Mouse (Mus musculus) midbrain, postnatal 0 days (tissue): ENCODE results near the gene Ccr1. TPM values are rescaled to one million over a fixed set of nuclear protein-coding genes. Genes with fewer than 3 reads are reported as not detected.
"Not testable (repeated sequence)": the region's sequence is repeated elsewhere in the genome, so short reads cannot be mapped to it uniquely, and the experiment has no call there.

Experiments
- ATAC-seq: fragments of 200-750 bp; cut with Nextera tagmentation; 2 replicates; pipeline ENCODE4 v1.8.0; 2017; ENCODE audit warnings: moderate number of reproducible peaks, mild to moderate bottlenecking, moderate TSS enrichment, moderate library complexity; ENCODE audit not compliant: low FRiP score
- DNase-seq: peaks from one replicate; pipeline ENCODE4 v3.0.0-alpha.2; 2015; ENCODE audit warnings: low spot score
- H3K27ac ChIP-seq: fragments of 300-500 bp; sonication (generic); 2 replicates; pipeline ENCODE4 v1.5.1; 2014; ENCODE audit warnings: low read depth, mild to moderate bottlenecking, low read length, mixed read lengths
- H3K27me3 ChIP-seq: fragments of 300-500 bp; sonication (generic); 2 replicates; pipeline ENCODE4 v1.6.1; 2014; ENCODE audit warnings: low read length, control low read depth, mixed read lengths; ENCODE audit not compliant: insufficient read depth
- H3K36me3 ChIP-seq: fragments of 300-500 bp; sonication (generic); 2 replicates; pipeline ENCODE4 v1.6.1; 2014; ENCODE audit warnings: low read length, control low read depth, mixed read lengths; ENCODE audit not compliant: insufficient read depth
- H3K4me1 ChIP-seq: fragments of 300-500 bp; sonication (generic); 2 replicates; pipeline ENCODE4 v1.6.1; 2014; ENCODE audit warnings: mild to moderate bottlenecking, control low read depth, antibody characterized with exemption, low read length, mixed read lengths; ENCODE audit not compliant: insufficient read depth
- H3K4me2 ChIP-seq: fragments of 300-500 bp; sonication (generic); 2 replicates; pipeline ENCODE4 v1.6.1; 2014; ENCODE audit warnings: low read depth, mild to moderate bottlenecking, low read length, mixed read lengths; ENCODE audit not compliant: poor library complexity, severe bottlenecking
- H3K4me3 ChIP-seq: fragments of 300-500 bp; sonication (generic); 2 replicates; pipeline ENCODE4 v1.5.1; 2014; ENCODE audit warnings: low read depth, mild to moderate bottlenecking, low read length, moderate library complexity
- H3K9ac ChIP-seq: fragments of 300-500 bp; sonication (generic); replicated peaks from 2 replicates; pipeline ENCODE4 v1.6.1; 2014; ENCODE audit warnings: mild to moderate bottlenecking, low read length, moderate library complexity, mixed read lengths; ENCODE audit not compliant: poor library complexity, severe bottlenecking
- H3K9me3 ChIP-seq: fragments of 300-500 bp; sonication (generic); 2 replicates; pipeline ENCODE4 v1.6.1; 2016; ENCODE audit warnings: low read length, control low read depth
- CTCF ChIP-seq: IDR thresholded peaks from 2 replicates; pipeline ENCODE4 v1.5.1; 2016; ENCODE audit warnings: antibody characterized with exemption, mild to moderate bottlenecking
- WGBS: fragments of 180-500 bp; shearing (Covaris S2); extraction: QIAGEN DNeasy Blood & Tissue Kit; methylation state at CpG from one replicate; pipeline ENCODE4 v1.1.7; 2014; 5-methylcytosine and 5-hydroxymethylcytosine counted together
- polyA plus RNA-seq: library from polyadenylated mRNA; unstranded; fragments of >200 nt; fragmentation: Nextera tagmentation; extraction: Ambion mirVana; gene quantifications from 2 replicates; pipeline ENCODE4 v1.2.1, GENCODE M21; 2015
- total RNA-seq: library from RNA; depleted of rRNA; stranded (reverse); fragments of >200 nt; gene quantifications from 2 replicates; pipeline ENCODE4 v1.2.3, GENCODE M21; 2014

The Ccr1 gene
- total and polyA plus RNA-seq, 2 experiments from 2014 or later = 0.49 to 0.68 TPM

GRCm38 (mm10) chr9:123981909-123982308 is 13.4 kb upstream of the Ccr1 start:
- H3K4me2 ChIP-seq = no peak overlapping the region
- no peaks in the 10 kb centered on the region for H3K9me3 ChIP-seq
- no peak overlapping the region for H3K9ac ChIP-seq
- ATAC-seq (no peak), DNase-seq (no peak)
- no peak for TF ChIP-seq CTCF
- no peaks in the 10 kb centered on the region for H3K36me3 ChIP-seq
- H3K4me3 ChIP-seq = no peak overlapping the region
- WGBS = 70% methylated on average over 4 of the region's 4 CpGs
- no peak overlapping the region for H3K27ac ChIP-seq
- H3K4me1 ChIP-seq = no peaks in the 10 kb centered on the region
- H3K27me3 ChIP-seq = no peaks in the 10 kb centered on the region

DNA sequence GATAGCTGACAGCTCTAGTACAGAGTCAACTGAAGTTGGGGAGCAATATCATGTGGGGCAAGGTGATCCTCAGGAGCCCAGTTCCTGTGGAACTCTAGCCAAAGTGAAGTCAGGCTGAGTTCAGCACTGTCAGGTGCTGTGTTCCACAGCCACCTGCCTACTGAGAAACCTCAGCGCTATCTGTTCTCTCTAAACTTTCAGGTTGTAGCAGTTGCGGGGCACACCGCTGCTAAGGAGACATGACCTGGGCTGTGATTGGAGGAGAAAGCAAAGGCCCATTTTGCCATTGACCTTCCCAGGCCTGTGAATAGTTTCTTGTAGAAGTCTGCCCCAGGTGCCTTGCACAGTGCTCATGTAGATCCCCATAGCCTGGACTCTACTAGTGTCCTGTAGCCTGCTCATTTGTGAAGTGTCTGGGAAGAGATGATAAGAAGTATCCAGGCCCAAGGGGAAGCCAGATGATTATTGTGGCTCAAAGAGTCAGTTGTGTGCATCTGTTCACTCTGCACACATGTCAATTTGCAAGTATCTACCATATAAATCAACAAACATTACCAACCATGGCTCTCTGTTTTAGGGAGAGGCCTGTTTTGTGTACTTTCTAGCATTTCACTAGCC is 12.5 kb upstream of the Ccr1 start:
- H3K4me2 ChIP-seq, ATAC-seq, H3K4me1 ChIP-seq, DNase-seq, H3K9me3 ChIP-seq, H3K36me3 ChIP-seq, H3K27ac ChIP-seq, H3K9ac ChIP-seq, H3K27me3 ChIP-seq, H3K4me3 ChIP-seq: not testable (repeated sequence)
- no CpG with 5 or more reads among the region's 3 CpGs for WGBS

DNA sequence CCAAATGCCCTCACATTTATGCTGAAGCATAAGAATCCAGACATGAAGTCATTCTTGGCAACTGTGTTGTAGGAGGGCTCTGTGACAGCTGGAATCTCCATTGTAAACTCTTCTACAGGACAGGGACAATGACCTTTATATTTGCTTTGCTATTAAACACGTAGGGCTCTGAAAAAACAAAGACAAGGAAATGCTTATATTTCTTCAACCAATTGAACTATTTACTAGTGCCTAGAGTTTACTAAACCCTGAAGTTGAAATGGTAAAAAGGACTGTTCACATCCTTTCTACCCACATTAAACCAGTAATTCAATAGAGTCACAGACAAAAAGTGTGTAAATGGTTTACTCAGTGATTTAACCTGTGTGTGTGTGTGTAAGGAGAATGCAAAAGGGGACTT is 9.8 kb upstream of the Ccr1 start, which contains the start of gene Ccr1l1:
Gene Ccr1l1, minus strand, starts transcription at position 101 of the 400 bp plus-strand sequence.
- Histone ChIP-seq H3K9ac (no peak within 1 kb of the TSS), H3K27me3 (no peaks in the 10 kb centered on the region), H3K9me3 (no peaks in the 10 kb centered on the region), H3K4me1 (no peaks in the 10 kb centered on the region), H3K4me2 (no peak within 1 kb of the TSS), H3K36me3 (no peaks in the 10 kb centered on the region), H3K27ac (no peak within 1 kb of the TSS), H3K4me3 (no peak within 1 kb of the TSS)
- DNase-seq (no peak), ATAC-seq (no peak)
- no peak for TF ChIP-seq CTCF
- WGBS = 78% methylated on average over 1 of the region's 1 CpGs

DNA sequence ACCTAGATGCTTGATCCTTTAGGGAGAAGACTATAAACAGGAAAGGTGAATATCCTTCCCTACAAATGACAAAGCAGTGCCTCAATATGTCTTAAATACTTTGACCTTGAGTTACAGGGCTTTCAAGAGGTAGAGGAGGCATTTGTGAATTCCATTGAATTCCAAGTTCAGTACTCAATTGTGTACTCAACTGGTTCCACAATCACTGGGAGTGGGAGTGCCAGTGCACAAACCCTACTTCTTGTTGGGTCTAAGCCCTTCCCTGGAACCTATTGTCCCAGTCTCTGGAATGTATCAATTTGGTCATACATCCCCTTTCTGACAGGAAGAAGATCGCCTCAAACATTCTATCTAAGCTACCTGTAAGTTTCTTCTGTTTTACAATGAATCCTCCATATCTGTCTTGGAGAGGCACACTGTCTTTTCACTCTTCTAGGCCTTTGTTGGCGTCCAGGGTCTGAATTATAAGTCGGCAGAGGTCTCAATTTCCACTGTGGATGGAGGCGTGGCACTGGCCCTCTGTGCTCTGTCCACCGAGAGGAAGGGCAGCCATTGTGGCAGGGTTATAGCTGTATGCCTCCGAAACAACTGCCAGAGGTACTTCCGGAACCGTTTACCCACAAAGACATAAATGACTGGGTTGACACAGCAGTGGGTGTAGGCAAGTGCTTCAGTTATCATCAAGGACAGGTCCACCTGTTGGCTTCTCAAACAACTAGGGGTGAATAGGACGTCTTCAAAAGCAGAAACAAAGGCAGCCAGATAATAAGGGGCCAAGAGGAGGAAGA is 8.6 kb upstream of the Ccr1 start:
- 85% methylated on average over 9 of the region's 9 CpGs for WGBS
- Histone ChIP-seq H3K9me3 (no peaks in the 10 kb centered on the region), H3K4me3 (no peak overlapping the region), H3K27me3 (no peaks in the 10 kb centered on the region), H3K9ac (no peak overlapping the region), H3K36me3 (no peaks in the 10 kb centered on the region), H3K4me1 (no peaks in the 10 kb centered on the region), H3K4me2 (no peak overlapping the region), H3K27ac (no peak overlapping the region)
- ATAC-seq (no peak), DNase-seq (no peak)
- no peak for TF ChIP-seq CTCF

GRCm38 (mm10) chr9:123975630-123976029 is 7.1 kb upstream of the Ccr1 start:
- Histone ChIP-seq H3K9ac (no peak overlapping the region), H3K9me3 (no peaks in the 10 kb centered on the region), H3K27me3 (no peaks in the 10 kb centered on the region), H3K36me3 (no peaks in the 10 kb centered on the region), H3K4me3 (no peak overlapping the region), H3K27ac (no peak overlapping the region), H3K4me1 (no peaks in the 10 kb centered on the region), H3K4me2 (no peak overlapping the region)
- ATAC-seq = no peak
- no peak for DNase-seq
- no peak for TF ChIP-seq CTCF
- WGBS = 74% methylated on average over 2 of the region's 2 CpGs

DNA sequence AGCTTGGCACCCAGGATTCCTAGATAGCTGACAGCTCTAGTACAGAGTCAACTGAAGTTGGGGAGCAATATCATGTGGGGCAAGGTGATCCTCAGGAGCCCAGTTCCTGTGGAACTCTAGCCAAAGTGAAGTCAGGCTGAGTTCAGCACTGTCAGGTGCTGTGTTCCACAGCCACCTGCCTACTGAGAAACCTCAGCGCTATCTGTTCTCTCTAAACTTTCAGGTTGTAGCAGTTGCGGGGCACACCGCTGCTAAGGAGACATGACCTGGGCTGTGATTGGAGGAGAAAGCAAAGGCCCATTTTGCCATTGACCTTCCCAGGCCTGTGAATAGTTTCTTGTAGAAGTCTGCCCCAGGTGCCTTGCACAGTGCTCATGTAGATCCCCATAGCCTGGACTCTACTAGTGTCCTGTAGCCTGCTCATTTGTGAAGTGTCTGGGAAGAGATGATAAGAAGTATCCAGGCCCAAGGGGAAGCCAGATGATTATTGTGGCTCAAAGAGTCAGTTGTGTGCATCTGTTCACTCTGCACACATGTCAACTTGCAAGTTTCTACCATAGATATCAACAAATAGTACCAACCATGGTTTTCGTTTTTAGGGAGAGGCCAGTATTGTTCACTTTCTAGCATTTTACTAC is 1.5 kb downstream of the Ccr1 start:
- not testable (repeated sequence) for ATAC-seq, H3K4me1 ChIP-seq, H3K9me3 ChIP-seq, DNase-seq, H3K27ac ChIP-seq, H3K27me3 ChIP-seq, H3K36me3 ChIP-seq, H3K4me2 ChIP-seq, H3K4me3 ChIP-seq, H3K9ac ChIP-seq
- WGBS = 94% methylated on average over 1 of the region's 4 CpGs
